Mouse (Mus musculus): ENCODE data around the gene Psma6. TPM values are rescaled to one million over a fixed set of nuclear protein-coding genes. Genes with fewer than 3 reads are reported as not detected.

Psma6 gene
- polyA plus RNA-seq, 1 experiment = 312 TPM

GRCm38 (mm10) chr12:55466816-55467215, 82.8 kb downstream of the Psma6 start:
- peak; percentile 84 for TF ChIP-seq MYOD1 (IDR thresholded peaks at IDR 0.05; ENCODE audit: control insufficient read depth, insufficient read length, low read depth)
- TF ChIP-seq USF1 (IDR thresholded peaks at IDR 0.05; ENCODE audit: low read depth) = no peak
- TF ChIP-seq CEBPB (IDR thresholded peaks at IDR 0.05; ENCODE audit: low read depth) = no peak
- peak; percentile 10 for TF ChIP-seq FOSL1 (IDR thresholded peaks at IDR 0.05; ENCODE audit: insufficient read depth, low read length, poor library complexity, severe bottlenecking)
- no peak for TF ChIP-seq MAX (IDR thresholded peaks at IDR 0.05)
- Histone ChIP-seq H3K36me3 (ENCODE audit: control insufficient read depth, insufficient read depth) (no peaks in the 10 kb centered on the region), H3K79me2 (ENCODE audit: control insufficient read depth, insufficient read depth) (no peaks in the 10 kb centered on the region), H3K79me3 (ENCODE audit: low read depth) (no peaks in the 10 kb centered on the region), H3K4me3 (ENCODE audit: insufficient read depth, poor library complexity, severe bottlenecking) (no peak overlapping the region), H3ac (ENCODE audit: control insufficient read depth, insufficient read length, low read depth) (peak overlapping the region; percentile 33), H3K27me3 (ENCODE audit: control insufficient read depth, insufficient read depth, insufficient read length) (no peaks in the 10 kb centered on the region)

- Histone ChIP-seq H3ac (ENCODE audit: control insufficient read depth, insufficient read length, low read depth) (no peak overlapping the region), H3K27me3 (ENCODE audit: control insufficient read depth, insufficient read depth, insufficient read length) (no peaks in the 10 kb centered on the region), H3K79me2 (ENCODE audit: control insufficient read depth, insufficient read depth) (no peaks in the 10 kb centered on the region), H3K36me3 (ENCODE audit: control insufficient read depth, insufficient read depth) (no peaks in the 10 kb centered on the region), H3K79me3 (ENCODE audit: low read depth) (no peaks in the 10 kb centered on the region), H3K4me3 (ENCODE audit: insufficient read depth, poor library complexity, severe bottlenecking) (no peak overlapping the region)
- TF ChIP-seq CTCF (IDR thresholded peaks at IDR 0.05; ENCODE audit: control insufficient read depth, insufficient read depth, insufficient read length) (no peak), USF1 (IDR thresholded peaks at IDR 0.05; ENCODE audit: low read depth) (no peak), MAX (IDR thresholded peaks at IDR 0.05) (no peak), MYOG (IDR thresholded peaks at IDR 0.05; ENCODE audit: control insufficient read depth, extremely low read depth, insufficient read length) (no peak), MYOD1 (IDR thresholded peaks at IDR 0.05; ENCODE audit: control insufficient read depth, insufficient read length, low read depth) (no peak), CEBPB (IDR thresholded peaks at IDR 0.05; ENCODE audit: low read depth) (no peak), FOSL1 (IDR thresholded peaks at IDR 0.05; ENCODE audit: insufficient read depth, low read length, poor library complexity, severe bottlenecking) (no peak)
These were observed 83.5 kb downstream of the Psma6 start for GRCm38 (mm10) chr12:55467331-55468180.

Other genes with a start within 250 kb of the Psma6 start
- 36.3 TPM for gene Srp54b, start 229.1 kb upstream of the Psma6 start, polyA plus RNA-seq (2012; fragmentation: generic; extraction: Trizol)
- not detected for gene 1700047I17Rik2, start 184.6 kb upstream of the Psma6 start, polyA plus RNA-seq (2012; fragmentation: generic; extraction: Trizol)
- gene Srp54c, start 154.1 kb upstream of the Psma6 start, polyA plus RNA-seq (2012; fragmentation: generic; extraction: Trizol) = 15.2 TPM
- gene 1110008L16Rik, start 84.6 kb upstream of the Psma6 start, polyA plus RNA-seq (2012; fragmentation: generic; extraction: Trizol) = 7.6 TPM
- 3.8 TPM for gene Ppp2r3c, start 81.2 kb upstream of the Psma6 start, polyA plus RNA-seq (2012; fragmentation: generic; extraction: Trizol)
- gene Nfkbia, start 108.4 kb downstream of the Psma6 start, polyA plus RNA-seq (2012; fragmentation: generic; extraction: Trizol) = 43.2 TPM
- not detected for gene Aldoart2, start 181.0 kb downstream of the Psma6 start, polyA plus RNA-seq (2012; fragmentation: generic; extraction: Trizol)
- not detected for gene Insm2, start 215.2 kb downstream of the Psma6 start, polyA plus RNA-seq (2012; fragmentation: generic; extraction: Trizol)

Data from C2C12 (cell line).